Mouse (Mus musculus): ENCODE data around the gene Gm9803.
"Not testable (repeated sequence)": the region's sequence is repeated elsewhere in the genome, so short reads cannot be mapped to it uniquely, and the experiment has no call there.

The Gm9803 gene

GRCm38 (mm10) chr10:43523931-43524330 is at the start of gene Gm9803:
Gene Gm9803 (plus strand): TSS chr10:43524084.
- not testable (repeated sequence) for DNase-seq (ENCODE audit: low spot score)

GRCm38 (mm10) chr10:43475376-43475775 is 48.5 kb upstream of the Gm9803 start:
- DNase-seq (ENCODE audit: low spot score) = peak; percentile 65

GRCm38 (mm10) chr10:43477459-43477858 is 46.4 kb upstream of the Gm9803 start:
- no peak for DNase-seq (ENCODE audit: low spot score)

- peak; percentile 67 for DNase-seq (ENCODE audit: low spot score)
These were observed 45.8 kb upstream of the Gm9803 start for GRCm38 (mm10) chr10:43477865-43478681.

GRCm38 (mm10) chr10:43478751-43479435 is 45.0 kb upstream of the Gm9803 start, which contains the start of gene Bend3:
Gene Bend3 (plus strand): TSS chr10:43478831.
- peak; percentile 83 for DNase-seq (ENCODE audit: low spot score)

GRCm38 (mm10) chr10:43479436-43480157 is 44.3 kb upstream of the Gm9803 start:
- peak; percentile 87 for DNase-seq (ENCODE audit: low spot score)

GRCm38 (mm10) chr10:43480227-43480849 is 43.5 kb upstream of the Gm9803 start:
- DNase-seq (ENCODE audit: low spot score) = no peak

- DNase-seq (ENCODE audit: low spot score) = no peak
These were observed 42.7 kb upstream of the Gm9803 start for GRCm38 (mm10) chr10:43481179-43481578.

- DNase-seq (ENCODE audit: low spot score) = no peak
These were observed 41.9 kb upstream of the Gm9803 start for GRCm38 (mm10) chr10:43482021-43482420.

GRCm38 (mm10) chr10:43483426-43483995 is 40.4 kb upstream of the Gm9803 start:
- DNase-seq (ENCODE audit: low spot score) = no peak

GRCm38 (mm10) chr10:43485751-43486268 is 38.1 kb upstream of the Gm9803 start:
- DNase-seq (ENCODE audit: low spot score) = no peak

- no peak for DNase-seq (ENCODE audit: low spot score)
These were observed 36.4 kb upstream of the Gm9803 start for GRCm38 (mm10) chr10:43487441-43488010.

- DNase-seq (ENCODE audit: low spot score) = no peak
These were observed 35.6 kb upstream of the Gm9803 start for GRCm38 (mm10) chr10:43488258-43488657.

- no peak for DNase-seq (ENCODE audit: low spot score)
These were observed 34.7 kb upstream of the Gm9803 start for GRCm38 (mm10) chr10:43489139-43489538.

GRCm38 (mm10) chr10:43489550-43489949 is 34.3 kb upstream of the Gm9803 start:
- DNase-seq (ENCODE audit: low spot score) = no peak

GRCm38 (mm10) chr10:43490034-43490433 is 33.9 kb upstream of the Gm9803 start:
- no peak for DNase-seq (ENCODE audit: low spot score)

GRCm38 (mm10) chr10:43490846-43491245 is 33.0 kb upstream of the Gm9803 start:
- no peak for DNase-seq (ENCODE audit: low spot score)

GRCm38 (mm10) chr10:43502599-43502998 is 21.3 kb upstream of the Gm9803 start:
- no peak for DNase-seq (ENCODE audit: low spot score)

GRCm38 (mm10) chr10:43504291-43504690 is 19.6 kb upstream of the Gm9803 start:
- no peak for DNase-seq (ENCODE audit: low spot score)

- DNase-seq (ENCODE audit: low spot score) = no peak
These were observed 16.8 kb upstream of the Gm9803 start for GRCm38 (mm10) chr10:43507051-43507450.

- DNase-seq (ENCODE audit: low spot score) = no peak
These were observed 14.7 kb upstream of the Gm9803 start for GRCm38 (mm10) chr10:43509228-43509627.
